Mouse (Mus musculus) cerebellum, adult 2 months (tissue): Measurements from ENCODE around the gene Msh5.

Experiments
- CTCF ChIP-seq: fragments of 200-500 bp; IDR thresholded peaks from 2 replicates; pipeline ENCODE4 v1.5.1; 2011; ENCODE audit warnings: low read depth, mild to moderate bottlenecking, control low read depth, low read length, moderate library complexity, borderline replicate concordance; ENCODE audit not compliant: insufficient read depth
- POLR2A ChIP-seq: fragments of 200-500 bp; IDR thresholded peaks from 2 replicates; pipeline ENCODE4 v1.6.1; 2011; ENCODE audit warnings: low read length, control low read depth, borderline replicate concordance; ENCODE audit not compliant: insufficient read depth

DNA sequence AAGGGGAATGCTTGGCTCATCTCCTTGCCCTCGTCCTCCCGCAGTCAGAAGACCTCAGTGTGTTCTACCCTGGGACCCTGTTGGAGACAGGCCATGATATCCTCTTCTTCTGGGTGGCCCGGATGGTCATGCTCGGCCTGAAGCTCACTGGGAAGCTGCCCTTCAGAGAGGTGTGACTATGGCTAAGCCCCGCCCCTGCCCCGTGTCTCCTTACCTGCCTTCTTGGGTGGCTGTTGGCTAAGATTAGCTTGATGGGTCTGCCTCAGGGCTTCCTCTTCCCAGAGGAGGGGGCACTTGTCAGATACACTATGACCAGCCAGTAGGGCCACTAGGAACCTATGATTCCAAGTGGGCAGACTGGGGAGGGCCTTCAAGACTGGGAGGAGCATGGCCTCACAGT, 33.3 kb downstream of the Msh5 start:
- no peak for TF ChIP-seq CTCF
- TF ChIP-seq POLR2A: no peak
